Mouse (Mus musculus) small intestine, adult 2 months (tissue): ENCODE results near the gene Smarca5.

ENCODE experiments used
- CTCF ChIP-seq: fragments of 200-500 bp; IDR thresholded peaks from 2 replicates; pipeline ENCODE4 v1.5.1; 2012; ENCODE audit warnings: low read depth, mild to moderate bottlenecking, control low read depth, inconsistent platforms, low read length, moderate library complexity, mixed read lengths; ENCODE audit not compliant: insufficient replicate concordance, insufficient read length; ENCODE audit errors: extremely low read depth
- POLR2A ChIP-seq: fragments of 200-500 bp; IDR thresholded peaks from 2 replicates; pipeline ENCODE4 v1.6.1; 2012; ENCODE audit warnings: low read depth, mild to moderate bottlenecking, control low read depth, inconsistent platforms, low read length, moderate library complexity

DNA sequence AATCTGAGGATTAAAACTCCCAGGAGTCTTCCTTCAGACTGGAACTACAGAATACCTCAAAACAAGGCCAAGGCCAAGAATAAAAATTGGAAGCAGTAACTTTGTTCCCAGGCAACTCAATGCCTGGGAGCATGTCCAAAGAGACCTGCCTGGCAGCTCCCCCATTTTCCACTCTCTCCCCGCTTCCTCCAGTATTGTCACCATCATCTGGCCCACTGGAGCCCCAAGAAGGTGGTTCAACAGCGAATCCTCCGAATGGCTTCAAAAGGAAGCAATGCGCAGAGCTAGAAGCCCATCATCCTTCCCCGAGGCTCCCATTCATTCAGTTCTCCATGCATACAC, 1.3 kb downstream of the Smarca5 start:
- TF ChIP-seq CTCF (no peak), POLR2A (no peak)
